Mouse (Mus musculus): ENCODE results near the gene Ces1f.
"Not testable (repeated sequence)": the region's sequence is repeated elsewhere in the genome, so short reads cannot be mapped to it uniquely, and the experiment has no call there.

Gene Ces1f

GRCm38 (mm10) chr8:93279556-93279955 lies at the start of gene Ces1f:
TSS of gene Ces1f (minus strand) at chr8:93279747.
- in situ Hi-C loops (cut with MboI, MseI): no loop called here

- in situ Hi-C loops (cut with MboI, MseI): no loop called here
Measured at GRCm38 (mm10) chr8:93325123-93325522, 45.6 kb upstream of the Ces1f start.

- in situ Hi-C loops (cut with MboI, MseI): no loop called here
Measured at GRCm38 (mm10) chr8:93317031-93317430, 37.5 kb upstream of the Ces1f start.

GRCm38 (mm10) chr8:93315557-93315956 lies 36.0 kb upstream of the Ces1f start:
- in situ Hi-C loops (cut with MboI, MseI): no loop called here

- in situ Hi-C loops (cut with MboI, MseI): no loop called here
Measured at GRCm38 (mm10) chr8:93283896-93284295, 4.3 kb upstream of the Ces1f start.

- in situ Hi-C loops (cut with MboI, MseI): no loop called here
Measured at GRCm38 (mm10) chr8:93282349-93282748, 2.8 kb upstream of the Ces1f start.

- in situ Hi-C loops (cut with MboI, MseI): no loop called here
Measured at GRCm38 (mm10) chr8:93278176-93278805, 1.3 kb downstream of the Ces1f start.

- in situ Hi-C loops (cut with MboI, MseI): no loop called here
Measured at GRCm38 (mm10) chr8:93274609-93275008, 4.9 kb downstream of the Ces1f start.

- in situ Hi-C loops (cut with MboI, MseI): no loop called here
Measured at GRCm38 (mm10) chr8:93273321-93273720, 6.2 kb downstream of the Ces1f start.

- in situ Hi-C loops (cut with MboI, MseI): no loop called here
Measured at GRCm38 (mm10) chr8:93272686-93273085, 6.9 kb downstream of the Ces1f start.

- in situ Hi-C loops (cut with MboI, MseI): no loop called here
Measured at GRCm38 (mm10) chr8:93261436-93261835, 18.1 kb downstream of the Ces1f start.

GRCm38 (mm10) chr8:93252400-93252925 lies 27.1 kb downstream of the Ces1f start:
- in situ Hi-C loops (cut with MboI, MseI): no loop called here

GRCm38 (mm10) chr8:93246057-93246456 lies 33.5 kb downstream of the Ces1f start:
- in situ Hi-C loops (cut with MboI, MseI): no loop called here

- in situ Hi-C loops (cut with MboI, MseI): no loop called here
Measured at GRCm38 (mm10) chr8:93239884-93240283, 39.7 kb downstream of the Ces1f start.

- in situ Hi-C loops (cut with MboI, MseI): no loop called here
Measured at GRCm38 (mm10) chr8:93235681-93236080, 43.9 kb downstream of the Ces1f start.

GRCm38 (mm10) chr8:93234706-93235105 lies 44.8 kb downstream of the Ces1f start:
- in situ Hi-C loops (cut with MboI, MseI): no loop called here

- in situ Hi-C loops (cut with MboI, MseI): no loop called here
Measured at GRCm38 (mm10) chr8:93234068-93234467, 45.5 kb downstream of the Ces1f start.

GRCm38 (mm10) chr8:93229446-93229845 lies 50.1 kb downstream of the Ces1f start, which contains the start of gene Ces1e:
TSS of gene Ces1e (minus strand) at chr8:93229619.
- in situ Hi-C loops (cut with MboI, MseI): no loop called here

- in situ Hi-C loops (cut with MboI, MseI): no loop called here
Measured at GRCm38 (mm10) chr8:93228673-93229370, 50.7 kb downstream of the Ces1f start.

GRCm38 (mm10) chr8:93226471-93226870 lies 53.1 kb downstream of the Ces1f start:
- in situ Hi-C loops (cut with MboI, MseI): not testable (repeated sequence)

- in situ Hi-C loops (cut with MboI, MseI): no loop called here
Measured at GRCm38 (mm10) chr8:93221896-93222295, 57.7 kb downstream of the Ces1f start.

GRCm38 (mm10) chr8:93217867-93218266 lies 61.7 kb downstream of the Ces1f start:
- in situ Hi-C loops (cut with MboI, MseI): no loop called here

GRCm38 (mm10) chr8:93217375-93217774 lies 62.2 kb downstream of the Ces1f start:
- in situ Hi-C loops (cut with MboI, MseI): no loop called here
